Mouse (Mus musculus): Measurements from ENCODE around the gene Smg6.

DNA sequence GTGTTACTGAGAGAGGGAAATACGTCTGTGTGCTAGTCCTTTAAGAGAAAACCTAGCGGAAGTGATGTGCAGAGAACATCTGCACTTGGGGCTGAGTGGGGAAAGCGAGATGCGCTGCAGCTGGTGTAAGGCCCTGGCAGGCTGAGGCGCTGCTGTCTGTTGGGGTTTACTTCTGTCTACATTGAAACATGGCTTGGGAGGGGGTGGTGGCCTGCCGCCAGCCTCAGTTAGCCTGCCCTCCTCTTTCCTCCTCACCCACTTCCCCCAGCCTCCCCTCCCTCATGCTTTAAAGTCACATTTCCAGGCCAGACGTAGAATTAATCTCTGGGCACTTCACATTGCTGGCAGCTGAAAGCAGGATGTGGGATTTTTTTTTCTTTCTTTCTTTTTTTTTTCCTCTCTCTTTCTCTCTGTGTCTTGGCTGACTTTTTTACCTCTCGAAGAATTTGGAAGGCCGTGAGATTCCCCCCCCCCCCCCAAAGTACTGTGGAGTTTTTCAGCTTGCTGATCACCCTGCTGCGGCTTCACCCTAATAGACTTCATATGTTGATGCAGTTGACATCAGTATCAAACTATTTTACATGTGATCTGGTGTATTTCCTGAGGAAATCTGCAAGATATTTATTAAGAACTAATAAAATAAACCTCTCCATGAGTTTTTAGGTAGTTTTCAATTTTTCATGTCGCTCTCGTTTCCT is 87.5 kb downstream of the Smg6 start:
- TF ChIP-seq CTCF (IDR thresholded peaks at IDR 0.05; ENCODE audit: low read depth) (no peak; the same call in 1 of the 2 replicates), EP300 (IDR thresholded peaks at IDR 0.05; ENCODE audit: low read depth) (peak; percentile 33)
